Mouse (Mus musculus): ENCODE measurements around the gene Frmd4a. TPM values are rescaled to one million over a fixed set of nuclear protein-coding genes. Genes with fewer than 3 reads are reported as not detected.

The Frmd4a gene
- polyA plus RNA-seq (2012; rRNA removed): 8.2 and 9.8 TPM in 2 replicates

DNA sequence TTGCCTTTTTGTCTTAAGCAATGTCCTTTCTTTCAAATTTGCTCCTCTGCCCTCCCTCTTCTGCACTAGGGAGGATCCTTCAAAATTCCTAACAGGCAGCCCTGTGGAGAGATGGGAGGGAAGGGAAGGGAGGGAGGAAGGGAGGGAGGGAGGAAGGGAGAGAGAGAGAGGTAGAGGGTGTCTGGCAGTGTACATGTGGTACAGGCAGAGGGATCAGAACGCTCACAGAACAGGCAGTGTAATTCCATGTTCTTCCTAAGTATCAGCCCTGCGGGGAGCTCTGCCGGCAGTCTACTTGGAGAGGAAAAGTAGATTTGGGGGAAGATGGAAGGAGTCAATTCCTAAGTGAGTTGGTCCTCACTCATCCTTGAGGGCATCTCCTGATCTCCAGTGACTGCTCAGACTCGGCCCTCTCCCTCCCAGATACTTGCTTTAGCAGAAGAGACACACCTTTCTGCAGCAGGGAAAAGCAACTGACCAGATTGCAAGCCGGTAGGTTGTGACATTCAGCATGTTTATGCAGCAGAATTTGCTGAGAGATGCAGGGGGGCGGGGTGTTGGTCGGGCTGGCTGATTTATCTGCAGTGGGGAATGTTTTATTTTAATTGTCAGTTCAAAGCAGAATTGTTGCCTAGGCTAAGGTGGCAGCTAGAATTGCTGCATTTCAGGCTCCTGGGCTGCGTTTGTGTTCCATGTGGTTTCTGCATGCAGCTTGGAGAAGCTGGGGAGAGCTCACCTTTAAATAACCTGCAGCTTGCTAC lies at the start of gene Frmd4a:
Gene Frmd4a (plus strand): TSS at position 190 of the 761 bp plus-strand sequence.

GRCm38 (mm10) chr2:4651500-4652285 lies 634.2 kb downstream of the Frmd4a start, which contains the start of gene Prpf18:
Gene Prpf18, minus strand, starts transcription at chr2:4652113.

